Mouse (Mus musculus) heart, embryonic 14.5 days (tissue): Measurements from ENCODE around the gene Fam71f2. TPM values are rescaled to one million over a fixed set of nuclear protein-coding genes. Genes with fewer than 3 reads are reported as not detected.

Experiments used
- ATAC-seq: fragments of 200-750 bp; cut with Nextera tagmentation; 2 replicates; pipeline ENCODE4 v1.8.0; 2017; ENCODE audit warnings: low read depth, moderate TSS enrichment; ENCODE audit not compliant: insufficient number of reproducible peaks, insufficient read depth, low FRiP score
- H3K27ac ChIP-seq, 2 experiments: fragments of 200-500 bp in 1 of 2; fragments of 300-500 bp in 1 of 2; sonication (generic) in 1 of 2; replicated peaks in 1 of 2; 2 replicates each; pipeline ENCODE4 v1.5.1; 2012 to 2014; ENCODE audit warnings: low read depth in 2 of 2, low read length in 2 of 2, control low read depth in 1 of 2, mild to moderate bottlenecking in 1 of 2, mixed read lengths in 1 of 2; ENCODE audit not compliant: control insufficient read depth in 1 of 2, insufficient read depth in 1 of 2
- H3K27me3 ChIP-seq: fragments of 300-500 bp; sonication (generic); 2 replicates; pipeline ENCODE4 v1.6.1; 2014; ENCODE audit warnings: mild to moderate bottlenecking, low read length, control low read depth; ENCODE audit not compliant: control insufficient read depth, insufficient read depth
- H3K36me3 ChIP-seq: fragments of 300-500 bp; sonication (generic); 2 replicates; pipeline ENCODE4 v1.6.1; 2014; ENCODE audit warnings: mild to moderate bottlenecking, control low read depth, low read length, mixed read lengths; ENCODE audit not compliant: control insufficient read depth, insufficient read depth
- H3K4me1 ChIP-seq, 2 experiments: fragments of 200-500 bp in 1 of 2; fragments of 300-500 bp in 1 of 2; sonication (generic) in 1 of 2; 2 replicates each; pipeline ENCODE4 v1.6.1; 2012 to 2014; ENCODE audit warnings: low read length in 2 of 2, control low read depth in 1 of 2, mixed read lengths in 1 of 2; ENCODE audit not compliant: control insufficient read depth in 2 of 2, insufficient read depth in 2 of 2
- H3K4me2 ChIP-seq: fragments of 300-500 bp; sonication (generic); 2 replicates; pipeline ENCODE4 v1.6.1; 2014; ENCODE audit warnings: mild to moderate bottlenecking, low read length
- H3K4me3 ChIP-seq, 2 experiments: fragments of 200-500 bp in 1 of 2; fragments of 300-500 bp in 1 of 2; sonication (generic) in 1 of 2; 2 replicates each; pipeline ENCODE4 v1.5.1; 2012 to 2014; ENCODE audit warnings: low read length in 2 of 2, mild to moderate bottlenecking in 2 of 2, control low read depth in 1 of 2, low read depth in 1 of 2, moderate library complexity in 1 of 2; ENCODE audit not compliant: control insufficient read depth in 1 of 2, insufficient read depth in 1 of 2
- H3K9ac ChIP-seq: fragments of 300-500 bp; sonication (generic); 2 replicates; pipeline ENCODE4 v1.6.1; 2014; ENCODE audit warnings: mild to moderate bottlenecking, low read length
- H3K9me3 ChIP-seq: fragments of 300-500 bp; sonication (generic); 2 replicates; pipeline ENCODE4 v1.6.1; 2016; ENCODE audit warnings: low read length, control low read depth; ENCODE audit not compliant: control insufficient read depth
- WGBS: fragments of 180-500 bp; shearing (Covaris S2); extraction: QIAGEN DNeasy Blood & Tissue Kit; methylation state at CpG from one replicate; pipeline ENCODE4 v1.1.7; 2014; 5-methylcytosine and 5-hydroxymethylcytosine counted together
- polyA plus RNA-seq: library from polyadenylated mRNA; unstranded; fragments of >200 nt; fragmentation: Nextera tagmentation; extraction: Ambion mirVana; gene quantifications from 2 replicates; pipeline ENCODE4 v1.2.1, GENCODE M21; 2014

Gene Fam71f2
- polyA plus RNA-seq, 1 experiment from 2014 or later = 0.20 TPM

- WGBS = 57% methylated on average over 1 of the region's 1 CpGs
Measured at GRCm38 (mm10) chr6:29242265-29242664, 37.1 kb upstream of the Fam71f2 start.

GRCm38 (mm10) chr6:29245272-29246120 lies 33.9 kb upstream of the Fam71f2 start:
- no peak for ATAC-seq

More at GRCm38 (mm10) chr6:29242265-29242664, 37.1 kb upstream of the Fam71f2 start:
- Histone ChIP-seq H3K4me1 (no peaks in the 10 kb centered on the region), H3K4me3 (no peak overlapping the region), H3K9ac (no peak overlapping the region), H3K27me3 (no peaks in the 10 kb centered on the region), H3K9me3 (no peaks in the 10 kb centered on the region), H3K27ac (no peak overlapping the region), H3K4me2 (no peak overlapping the region), H3K36me3 (no peaks in the 10 kb centered on the region)
- ATAC-seq = no peak

GRCm38 (mm10) chr6:29246183-29246582 lies 33.2 kb upstream of the Fam71f2 start:
- Histone ChIP-seq H3K36me3 (no peaks in the 10 kb centered on the region), H3K27ac (no peak overlapping the region), H3K9me3 (no peaks in the 10 kb centered on the region), H3K4me2 (no peak overlapping the region), H3K9ac (no peak overlapping the region), H3K4me1 (no peaks in the 10 kb centered on the region), H3K4me3 (no peak overlapping the region), H3K27me3 (no peaks in the 10 kb centered on the region)
- no peak for ATAC-seq
- WGBS = 69% methylated on average over 3 of the region's 3 CpGs

More at GRCm38 (mm10) chr6:29245272-29246120, 33.9 kb upstream of the Fam71f2 start:
- no peak overlapping the region for H3K4me2 ChIP-seq
- no peak overlapping the region for H3K27ac ChIP-seq
- no peaks in the 10 kb centered on the region for H3K36me3 ChIP-seq
- no peaks in the 10 kb centered on the region for H3K4me1 ChIP-seq
- no peak overlapping the region for H3K4me3 ChIP-seq
- WGBS = 43% methylated on average over 14 of the region's 14 CpGs
- H3K9ac ChIP-seq = no peak overlapping the region
- H3K9me3 ChIP-seq = no peaks in the 10 kb centered on the region
- H3K27me3 ChIP-seq = no peaks in the 10 kb centered on the region

GRCm38 (mm10) chr6:29246585-29246984 lies 32.8 kb upstream of the Fam71f2 start:
- Histone ChIP-seq H3K27me3 (no peaks in the 10 kb centered on the region), H3K9me3 (no peaks in the 10 kb centered on the region)
- 59% methylated on average over 5 of the region's 5 CpGs for WGBS

GRCm38 (mm10) chr6:29247072-29247471 lies 32.3 kb upstream of the Fam71f2 start:
- H3K27me3 ChIP-seq = no peaks in the 10 kb centered on the region
- H3K36me3 ChIP-seq = no peaks in the 10 kb centered on the region
- H3K9me3 ChIP-seq = no peaks in the 10 kb centered on the region
- WGBS = 63% methylated on average over 4 of the region's 4 CpGs
- H3K9ac ChIP-seq = no peak overlapping the region
- H3K4me3 ChIP-seq = no peak overlapping the region
- H3K27ac ChIP-seq = no peak overlapping the region
- no peak for ATAC-seq
- no peak overlapping the region for H3K4me2 ChIP-seq
- H3K4me1 ChIP-seq = no peaks in the 10 kb centered on the region

More at GRCm38 (mm10) chr6:29246585-29246984, 32.8 kb upstream of the Fam71f2 start:
- Histone ChIP-seq H3K27ac (no peak overlapping the region), H3K4me2 (no peak overlapping the region), H3K4me1 (no peaks in the 10 kb centered on the region), H3K36me3 (no peaks in the 10 kb centered on the region), H3K4me3 (no peak overlapping the region), H3K9ac (no peak overlapping the region)
- no peak for ATAC-seq

DNA sequence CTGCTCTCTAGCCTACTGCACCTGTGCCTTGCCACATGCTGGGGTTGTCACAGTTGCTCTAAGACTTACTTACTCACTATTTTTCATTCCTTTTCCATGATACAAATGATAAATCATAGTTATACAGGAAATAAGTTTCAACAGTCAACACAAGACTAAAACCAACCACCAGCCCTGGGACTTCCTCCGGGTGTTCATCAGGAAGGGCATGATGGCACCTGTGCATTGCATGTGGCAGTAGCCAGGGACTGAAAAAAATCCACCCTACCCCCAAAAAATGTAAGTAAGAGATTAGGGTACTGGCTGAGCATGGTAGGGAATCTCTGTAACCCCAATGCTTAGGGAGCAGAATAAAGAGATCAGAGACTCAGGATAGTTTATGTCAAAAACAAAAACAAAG lies 20.0 kb upstream of the Fam71f2 start:
- H3K4me2 ChIP-seq = no peak overlapping the region
- no peaks in the 10 kb centered on the region for H3K4me1 ChIP-seq
- H3K27me3 ChIP-seq = no peaks in the 10 kb centered on the region
- H3K27ac ChIP-seq = no peak overlapping the region
- ATAC-seq = no peak
- H3K9ac ChIP-seq = no peak overlapping the region
- H3K9me3 ChIP-seq = no peaks in the 10 kb centered on the region
- H3K4me3 ChIP-seq = no peak overlapping the region
- 59% methylated on average over 1 of the region's 1 CpGs for WGBS
- no peaks in the 10 kb centered on the region for H3K36me3 ChIP-seq

DNA sequence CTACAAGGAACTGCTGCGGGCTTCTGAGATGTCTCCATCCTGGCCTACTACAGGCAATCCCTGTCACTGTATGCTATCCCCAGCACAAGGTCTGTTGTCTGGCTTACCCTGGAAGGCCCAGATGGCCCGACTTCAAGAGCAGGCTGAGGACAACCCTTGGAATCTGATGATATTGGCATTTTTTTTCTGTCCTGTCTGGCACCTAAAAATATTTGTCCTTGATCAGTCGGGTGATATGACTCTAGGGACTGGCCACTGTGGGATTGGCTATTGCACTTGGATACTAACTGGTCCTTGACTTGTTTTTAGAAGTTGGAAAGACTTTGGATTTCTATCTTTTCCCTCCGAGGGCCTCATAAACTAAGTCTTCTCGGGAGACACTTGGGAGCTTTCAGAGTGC lies 17.6 kb upstream of the Fam71f2 start:
- Histone ChIP-seq H3K36me3 (no peaks in the 10 kb centered on the region), H3K4me2 (no peak overlapping the region), H3K27me3 (no peaks in the 10 kb centered on the region), H3K4me3 (no peak overlapping the region), H3K4me1 (no peaks in the 10 kb centered on the region), H3K9me3 (no peaks in the 10 kb centered on the region), H3K27ac (no peak overlapping the region), H3K9ac (no peak overlapping the region)
- no peak for ATAC-seq
- WGBS = 63% methylated on average over 5 of the region's 5 CpGs
